Mouse (Mus musculus): Measurements from ENCODE around the gene Dscam. TPM values are rescaled to one million over a fixed set of nuclear protein-coding genes. Genes with fewer than 3 reads are reported as not detected.

The Dscam gene
- total and polyA plus RNA-seq, 2 experiments from 2014 or later, result not detected

DNA sequence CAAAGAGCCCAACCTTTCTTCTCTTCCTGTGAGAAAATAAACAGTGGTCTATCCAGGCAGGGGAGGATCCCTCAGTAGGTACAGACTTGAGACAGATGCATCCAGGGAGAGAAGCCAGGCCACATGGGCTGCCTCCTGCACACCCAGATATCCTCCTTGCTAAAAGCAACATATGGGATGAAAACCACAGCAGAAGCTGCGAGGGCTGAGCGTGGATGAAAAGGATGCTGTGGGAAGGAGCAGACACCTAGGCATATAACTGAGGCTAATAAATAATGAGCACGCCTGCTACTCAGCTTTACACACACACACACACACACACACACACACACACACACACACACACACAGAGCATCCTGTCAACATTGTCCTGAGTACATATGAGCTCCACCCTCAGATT is 168.4 kb downstream of the Dscam start:
- H3K4me2 ChIP-seq (ENCODE audit: low read depth, low read length), result no peak overlapping the region
- 72% methylated on average over 3 of the region's 3 CpGs for WGBS
- no peak for TF ChIP-seq EP300 (IDR thresholded peaks at IDR 0.05; ENCODE audit: low read depth)
- peaks cover 8% of the 10 kb centered on the region; the same call in 1 of the 2 replicates for H3K4me1 ChIP-seq (ENCODE audit: control insufficient read depth, insufficient read depth)
- H3K4me3 ChIP-seq (ENCODE audit: low read depth, low read length), result no peak overlapping the region
- H3K27ac ChIP-seq (ENCODE audit: low read depth), result no peak overlapping the region
- no peak overlapping the region for H3K9ac ChIP-seq (replicated peaks; ENCODE audit: low read depth, low read length)
- no peak for DNase-seq (ENCODE audit: low spot score)
- no peaks in the 10 kb centered on the region for H3K27me3 ChIP-seq (ENCODE audit: control insufficient read depth, insufficient read depth, low read length)
- no peaks in the 10 kb centered on the region for H3K9me3 ChIP-seq (replicated peaks; ENCODE audit: control insufficient read depth, low read length)
- ATAC-seq (ENCODE audit: insufficient read depth, low read depth), result no peak
- H3K36me3 ChIP-seq (replicated peaks; ENCODE audit: control insufficient read depth, insufficient read depth, low read length), result no peaks in the 10 kb centered on the region

DNA sequence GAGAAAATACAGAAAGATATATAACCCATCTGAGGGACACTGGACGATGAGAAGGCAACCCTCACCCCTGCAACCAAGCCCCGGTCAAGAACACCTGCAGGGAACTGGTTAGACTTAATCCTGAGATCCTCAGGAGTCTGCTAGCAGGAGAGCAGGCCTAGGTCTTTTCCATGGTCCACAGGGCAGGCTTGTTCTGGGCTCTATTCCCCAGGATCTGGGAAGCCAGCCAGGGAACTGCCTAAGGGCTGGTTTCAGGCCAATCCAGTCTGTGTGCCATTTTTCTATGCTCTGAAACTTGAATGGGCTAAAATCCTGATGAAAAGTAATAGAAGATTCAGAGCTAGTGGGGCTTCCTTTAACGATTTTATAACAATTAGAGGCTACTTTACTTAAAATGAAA is 173.7 kb downstream of the Dscam start:
- Histone ChIP-seq H3K27me3 (ENCODE audit: control insufficient read depth, insufficient read depth, low read length) (no peaks in the 10 kb centered on the region), H3K4me3 (ENCODE audit: low read depth, low read length) (no peak overlapping the region), H3K36me3 (replicated peaks; ENCODE audit: control insufficient read depth, insufficient read depth, low read length) (no peaks in the 10 kb centered on the region), H3K4me1 (ENCODE audit: control insufficient read depth, insufficient read depth) (no peaks in the 10 kb centered on the region), H3K4me2 (ENCODE audit: low read depth, low read length) (no peak overlapping the region), H3K9me3 (replicated peaks; ENCODE audit: control insufficient read depth, low read length) (no peaks in the 10 kb centered on the region), H3K9ac (replicated peaks; ENCODE audit: low read depth, low read length) (no peak overlapping the region), H3K27ac (ENCODE audit: low read depth) (no peak overlapping the region)
- ATAC-seq (ENCODE audit: insufficient read depth, low read depth) (no peak), DNase-seq (ENCODE audit: low spot score) (peak; percentile 11)
- TF ChIP-seq CTCF (IDR thresholded peaks at IDR 0.05; ENCODE audit: low read depth) (no peak), EP300 (IDR thresholded peaks at IDR 0.05; ENCODE audit: low read depth) (no peak)
- WGBS, result 55% methylated on average over 3 of the region's 3 CpGs

DNA sequence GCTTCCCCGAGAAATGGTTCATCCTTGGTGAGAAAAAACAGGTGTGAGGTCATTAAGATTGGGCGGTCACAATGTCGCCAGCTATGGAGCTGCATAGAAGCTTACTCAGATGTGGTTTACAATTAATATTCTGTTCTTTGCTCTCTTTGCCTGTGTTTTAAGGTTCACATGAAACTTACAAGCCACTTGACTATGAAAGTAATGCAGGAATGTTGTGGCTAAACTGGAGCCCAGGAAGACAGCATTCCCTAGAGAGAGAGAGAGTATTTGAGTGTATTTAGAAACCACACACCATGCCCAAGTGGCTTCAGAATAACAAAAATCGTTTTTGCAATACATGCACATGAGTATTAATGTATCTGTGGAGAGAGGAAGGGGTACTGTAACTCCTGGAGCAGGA is 174.7 kb downstream of the Dscam start:
- Histone ChIP-seq H3K9ac (replicated peaks; ENCODE audit: low read depth, low read length) (no peak overlapping the region), H3K9me3 (replicated peaks; ENCODE audit: control insufficient read depth, low read length) (no peaks in the 10 kb centered on the region), H3K36me3 (replicated peaks; ENCODE audit: control insufficient read depth, insufficient read depth, low read length) (no peaks in the 10 kb centered on the region), H3K27ac (ENCODE audit: low read depth) (no peak overlapping the region), H3K4me2 (ENCODE audit: low read depth, low read length) (no peak overlapping the region), H3K4me1 (ENCODE audit: control insufficient read depth, insufficient read depth) (no peaks in the 10 kb centered on the region), H3K27me3 (ENCODE audit: control insufficient read depth, insufficient read depth, low read length) (no peaks in the 10 kb centered on the region), H3K4me3 (ENCODE audit: low read depth, low read length) (no peak overlapping the region)
- no peak for TF ChIP-seq EP300 (IDR thresholded peaks at IDR 0.05; ENCODE audit: low read depth)
- no peak for TF ChIP-seq CTCF (IDR thresholded peaks at IDR 0.05; ENCODE audit: low read depth)
- DNase-seq (ENCODE audit: low spot score) (no peak), ATAC-seq (ENCODE audit: insufficient read depth, low read depth) (no peak)
- WGBS, result 73% methylated on average over 4 of the region's 4 CpGs

DNA sequence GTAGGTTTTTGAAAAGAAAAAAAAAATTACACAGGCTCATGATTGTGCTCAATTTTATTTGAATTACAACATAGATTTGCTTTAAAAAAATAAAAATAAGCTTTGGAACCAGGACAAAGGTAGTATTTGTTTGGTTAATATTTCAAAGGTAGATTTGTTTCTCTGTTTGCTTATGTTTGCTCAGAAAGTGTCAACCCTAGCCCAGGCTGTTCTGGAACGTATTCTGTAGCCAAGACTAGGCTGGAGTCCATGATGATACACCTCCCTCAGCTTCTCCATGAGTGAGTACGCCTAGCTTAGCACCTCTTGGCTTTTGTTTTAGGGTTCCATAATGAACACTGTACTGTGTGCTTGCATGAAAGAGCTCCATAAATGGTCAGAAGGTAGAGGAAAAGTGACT is 183.2 kb downstream of the Dscam start:
- no peaks in the 10 kb centered on the region for H3K36me3 ChIP-seq (replicated peaks; ENCODE audit: control insufficient read depth, insufficient read depth, low read length)
- ATAC-seq (ENCODE audit: insufficient read depth, low read depth) (no peak), DNase-seq (ENCODE audit: low spot score) (no peak)
- H3K27me3 ChIP-seq (ENCODE audit: control insufficient read depth, insufficient read depth, low read length), result no peaks in the 10 kb centered on the region
- no peaks in the 10 kb centered on the region for H3K4me1 ChIP-seq (ENCODE audit: control insufficient read depth, insufficient read depth)
- H3K27ac ChIP-seq (ENCODE audit: low read depth), result no peak overlapping the region
- no peak for TF ChIP-seq EP300 (IDR thresholded peaks at IDR 0.05; ENCODE audit: low read depth)
- no peak for TF ChIP-seq CTCF (IDR thresholded peaks at IDR 0.05; ENCODE audit: low read depth)
- H3K9me3 ChIP-seq (replicated peaks; ENCODE audit: control insufficient read depth, low read length), result no peaks in the 10 kb centered on the region
- H3K4me3 ChIP-seq (ENCODE audit: low read depth, low read length), result no peak overlapping the region
- no peak overlapping the region for H3K4me2 ChIP-seq (ENCODE audit: low read depth, low read length)
- no peak overlapping the region for H3K9ac ChIP-seq (replicated peaks; ENCODE audit: low read depth, low read length)
- WGBS, result 70% methylated on average over 2 of the region's 2 CpGs

DNA sequence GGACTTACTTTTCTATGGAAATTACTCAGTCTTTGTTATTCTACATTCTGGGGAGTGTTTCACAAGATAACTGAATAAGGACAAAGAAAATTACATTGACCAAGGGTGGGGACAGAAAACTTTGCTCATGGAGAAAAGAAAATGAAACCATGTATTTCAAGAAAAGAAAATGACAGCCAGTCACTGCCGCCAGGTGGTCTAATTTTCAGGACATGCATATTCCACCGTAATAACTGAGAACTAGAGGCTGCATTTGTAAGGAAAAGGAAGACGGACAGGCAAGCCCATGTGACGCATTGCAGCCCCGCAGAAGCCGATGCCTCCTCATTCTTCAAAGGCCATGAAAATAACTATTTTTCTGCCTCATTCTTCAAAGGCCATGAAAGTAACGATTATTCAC is 197.3 kb downstream of the Dscam start:
- no peaks in the 10 kb centered on the region for H3K27me3 ChIP-seq (ENCODE audit: control insufficient read depth, insufficient read depth, low read length)
- H3K36me3 ChIP-seq (replicated peaks; ENCODE audit: control insufficient read depth, insufficient read depth, low read length), result no peaks in the 10 kb centered on the region
- 84% methylated on average over 7 of the region's 7 CpGs for WGBS
- no peaks in the 10 kb centered on the region for H3K4me1 ChIP-seq (ENCODE audit: control insufficient read depth, insufficient read depth)
- no peak overlapping the region for H3K4me3 ChIP-seq (ENCODE audit: low read depth, low read length)
- no peak overlapping the region for H3K27ac ChIP-seq (ENCODE audit: low read depth)
- H3K4me2 ChIP-seq (ENCODE audit: low read depth, low read length), result no peak overlapping the region
- H3K9me3 ChIP-seq (replicated peaks; ENCODE audit: control insufficient read depth, low read length), result no peaks in the 10 kb centered on the region
- DNase-seq (ENCODE audit: low spot score) (no peak), ATAC-seq (ENCODE audit: insufficient read depth, low read depth) (no peak)
- no peak overlapping the region for H3K9ac ChIP-seq (replicated peaks; ENCODE audit: low read depth, low read length)
- no peak for TF ChIP-seq CTCF (IDR thresholded peaks at IDR 0.05; ENCODE audit: low read depth)
- TF ChIP-seq EP300 (IDR thresholded peaks at IDR 0.05; ENCODE audit: low read depth), result no peak

DNA sequence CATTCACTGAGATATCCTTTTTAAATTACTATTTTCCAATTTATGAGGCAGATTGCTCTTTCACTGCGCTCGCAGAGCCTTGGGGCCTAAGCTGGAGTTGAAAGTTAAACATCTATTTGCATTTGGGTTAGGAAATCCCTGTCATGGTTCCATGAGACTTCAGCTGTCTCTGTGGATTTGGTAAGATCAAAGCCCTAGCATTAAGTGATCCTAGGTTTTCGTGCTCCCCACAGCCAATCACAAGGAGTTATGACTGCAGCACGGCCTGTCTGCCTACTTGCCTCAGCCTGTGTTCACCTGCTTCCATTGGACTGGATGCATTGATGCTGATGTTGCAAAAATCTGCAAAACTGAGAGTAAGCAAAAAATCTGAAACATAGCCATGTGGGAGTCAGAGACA is 198.8 kb downstream of the Dscam start:
- no peak overlapping the region for H3K4me3 ChIP-seq (ENCODE audit: low read depth, low read length)
- H3K9ac ChIP-seq (replicated peaks; ENCODE audit: low read depth, low read length), result no peak overlapping the region
- no peaks in the 10 kb centered on the region for H3K4me1 ChIP-seq (ENCODE audit: control insufficient read depth, insufficient read depth)
- no peaks in the 10 kb centered on the region for H3K9me3 ChIP-seq (replicated peaks; ENCODE audit: control insufficient read depth, low read length)
- H3K4me2 ChIP-seq (ENCODE audit: low read depth, low read length), result no peak overlapping the region
- H3K27ac ChIP-seq (ENCODE audit: low read depth), result no peak overlapping the region
- no peaks in the 10 kb centered on the region for H3K36me3 ChIP-seq (replicated peaks; ENCODE audit: control insufficient read depth, insufficient read depth, low read length)
- ATAC-seq (ENCODE audit: insufficient read depth, low read depth) (no peak), DNase-seq (ENCODE audit: low spot score) (no peak)
- TF ChIP-seq CTCF (IDR thresholded peaks at IDR 0.05; ENCODE audit: low read depth), result no peak
- no peak for TF ChIP-seq EP300 (IDR thresholded peaks at IDR 0.05; ENCODE audit: low read depth)
- 90% methylated on average over 4 of the region's 4 CpGs for WGBS
- H3K27me3 ChIP-seq (ENCODE audit: control insufficient read depth, insufficient read depth, low read length), result no peaks in the 10 kb centered on the region

All from heart, postnatal 0 days (tissue).